In genomic region chr8:115154096-115154495, GRCm38 (mm10) we compare ENCODE assay signal across 10 mouse cellular contexts.
DNase-seq lines count a peak whose midpoint lies in the region; ATAC-seq lines count a peak whose summit lies in the region.
"Had no signal": no experiment of that assay in that cellular context is flagged by ENCODE, and none has a peak within 500 bp of the region (broad histone marks: within the 10 kb centered on the region; RNA-seq: fewer than 3 reads in every experiment).

No protein-coding gene starts in this region.

- intact Hi-C loops in left cerebral cortex, postnatal 14 days (cut with DNase I), result no loop called here

- no peaks in the 10 kb centered on the region for H3K36me3 ChIP-seq in midbrain, embryonic 15.5 days (replicated peaks)
- no peaks in the 10 kb centered on the region for H3K36me3 ChIP-seq in midbrain, embryonic 13.5 days
- no peaks in the 10 kb centered on the region for H3K36me3 ChIP-seq in forebrain, embryonic 16.5 days (ENCODE audit: control insufficient read depth, insufficient read depth)

- ATAC-seq in midbrain, embryonic 15.5 days (replicated peaks), result no peak
- ATAC-seq in midbrain, embryonic 13.5 days, result no peak
- peak; percentile 73 for ATAC-seq in forebrain, embryonic 16.5 days
- ATAC-seq: Patski had no signal

- no peak overlapping the region for H3K4me3 ChIP-seq in midbrain, embryonic 15.5 days
- no peak overlapping the region for H3K4me3 ChIP-seq in midbrain, embryonic 13.5 days (replicated peaks)
- H3K4me3 ChIP-seq in forebrain, embryonic 16.5 days (replicated peaks; ENCODE audit: low read length), result no peak overlapping the region

- WGBS in midbrain, embryonic 15.5 days, result 32% methylated on average over 10 of the region's 10 CpGs
- 44% methylated on average over 10 of the region's 10 CpGs for WGBS in midbrain, embryonic 13.5 days
- 30% methylated on average over 10 of the region's 10 CpGs for WGBS in forebrain, embryonic 16.5 days

- peaks cover 42% of the 10 kb centered on the region for H3K4me1 ChIP-seq in midbrain, embryonic 15.5 days
- peaks cover 45% of the 10 kb centered on the region for H3K4me1 ChIP-seq in midbrain, embryonic 13.5 days (replicated peaks)
- H3K4me1 ChIP-seq in forebrain, embryonic 16.5 days (replicated peaks; ENCODE audit: control insufficient read depth, insufficient read depth, low read length), result peaks cover 26% of the 10 kb centered on the region

- H3K4me2 ChIP-seq in midbrain, embryonic 15.5 days, result 0 out of 2 replicates have a peak overlapping the region, but pooled peaks have one; percentile 19
- no peak overlapping the region for H3K4me2 ChIP-seq in midbrain, embryonic 13.5 days (replicated peaks)
- no peak overlapping the region for H3K4me2 ChIP-seq in forebrain, embryonic 16.5 days (ENCODE audit: low read length)

- no peak overlapping the region for H3K27ac ChIP-seq in midbrain, embryonic 15.5 days
- H3K27ac ChIP-seq in midbrain, embryonic 13.5 days, result no peak overlapping the region
- no peak overlapping the region for H3K27ac ChIP-seq in forebrain, embryonic 16.5 days (ENCODE audit: low read length)
- H3K27ac ChIP-seq: macrophage had no signal

- no peaks in the 10 kb centered on the region for H3K9me3 ChIP-seq in midbrain, embryonic 15.5 days
- no peaks in the 10 kb centered on the region for H3K9me3 ChIP-seq in midbrain, embryonic 13.5 days
- H3K9me3 ChIP-seq in forebrain, embryonic 16.5 days (ENCODE audit: control insufficient read depth, low read length), result no peaks in the 10 kb centered on the region

- peak; percentile 49 to 64 for DNase-seq in left cerebral cortex, postnatal 14 days (ENCODE audit: low spot score in 2 of 2)
- DNase-seq in right cerebral cortex, postnatal 36 days (ENCODE audit: low spot score in 2 of 2), result peak; percentile 55 to 58
- no peak for DNase-seq in lung, postnatal 14 days
- no peak for DNase-seq in spleen, postnatal 36 days (ENCODE audit: low spot score in 2 of 2)
- no peak for DNase-seq in kidney, adult 18-20 months

- H3K27me3 ChIP-seq in midbrain, embryonic 15.5 days (replicated peaks), result peaks cover 9% of the 10 kb centered on the region
- peaks cover 25% of the 10 kb centered on the region for H3K27me3 ChIP-seq in midbrain, embryonic 13.5 days
- peaks cover 38% of the 10 kb centered on the region for H3K27me3 ChIP-seq in forebrain, embryonic 16.5 days (replicated peaks; ENCODE audit: control insufficient read depth, insufficient read depth, low read length)
- H3K27me3 ChIP-seq: Patski had no signal

- no peak overlapping the region for H3K9ac ChIP-seq in midbrain, embryonic 15.5 days
- H3K9ac ChIP-seq in midbrain, embryonic 13.5 days (replicated peaks), result no peak overlapping the region
- no peak overlapping the region for H3K9ac ChIP-seq in forebrain, embryonic 16.5 days (replicated peaks; ENCODE audit: low read depth, low read length)

Comparison
In these comparisons a context has a peak if more than half of its experiments do, and no peak if none do; other contexts are left out.
1. DNase-seq: peak in left cerebral cortex, postnatal 14 days (2 of 2) and right cerebral cortex, postnatal 36 days (2 of 2); none in lung, postnatal 14 days (single experiment), spleen, postnatal 36 days (0 of 2) and kidney, adult 18-20 months (single experiment).